Mouse (Mus musculus) heart, postnatal 0 days (tissue): ENCODE results near the gene Mybpc2.

Experiments used
- CTCF ChIP-seq: IDR thresholded peaks from 2 replicates; pipeline ENCODE4 v1.5.1; 2016; ENCODE audit warnings: antibody characterized with exemption, control low read depth, low read depth
- EP300 ChIP-seq: IDR thresholded peaks from 2 replicates; pipeline ENCODE4 v1.6.1; 2016; ENCODE audit warnings: antibody characterized with exemption, low read depth

- no peak for TF ChIP-seq CTCF
- no peak for TF ChIP-seq EP300
Measured at GRCm38 (mm10) chr7:44488545-44488944, 35.9 kb downstream of the Mybpc2 start.
